Mouse (Mus musculus) left cerebral cortex, adult 11 months (tissue): ENCODE measurements around the gene Mettl15.
"Not testable (repeated sequence)": the region's sequence is repeated elsewhere in the genome, so short reads cannot be mapped to it uniquely, and the experiment has no call there.

ENCODE experiments used
- DNase-seq: peaks from one replicate; pipeline ENCODE4 v3.0.0; 2022; ENCODE audit warnings: low spot score

The Mettl15 gene

DNA sequence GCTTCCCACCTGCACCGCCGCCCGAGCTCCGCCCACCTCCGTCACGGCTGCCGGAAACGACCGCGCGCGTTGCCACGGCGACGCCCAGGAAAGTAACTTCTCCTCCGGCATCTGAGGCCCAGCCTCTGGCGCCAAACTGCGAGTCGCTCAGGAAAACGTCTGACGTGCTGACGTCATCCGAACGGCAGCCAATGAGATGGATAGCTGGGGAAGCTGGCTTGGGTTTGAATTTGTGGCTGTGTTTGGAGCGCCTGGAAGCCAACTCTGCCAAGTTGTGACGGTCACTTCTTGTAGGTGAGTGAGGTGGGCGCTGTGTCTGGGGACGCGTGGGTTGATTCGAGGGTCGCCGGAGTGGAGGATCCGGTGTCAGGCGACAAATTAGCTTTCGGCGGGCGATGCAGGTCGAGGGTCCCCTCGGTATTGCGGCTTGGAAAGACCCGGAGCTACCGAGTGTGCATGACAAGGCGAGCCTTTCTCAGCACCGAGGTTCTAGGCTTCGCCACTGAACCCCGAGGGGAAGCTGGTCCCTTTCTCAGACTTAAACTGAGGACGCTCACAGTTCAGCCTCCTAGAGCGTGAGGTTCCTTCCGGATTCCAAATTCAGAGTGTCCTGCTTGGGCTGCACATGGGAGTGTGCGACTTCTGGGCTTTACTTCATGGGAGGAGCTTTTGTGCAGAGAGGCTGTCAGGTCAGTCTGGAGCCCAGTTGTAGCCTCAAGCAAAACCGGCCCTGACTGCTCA, at the start of gene Mettl15, which contains the start of gene Kif18a:
Gene Mettl15 (minus strand): TSS at position 149 of the 741 bp plus-strand sequence.
Gene Kif18a (plus strand): TSS at position 139 of the 741 bp plus-strand sequence.
- DNase-seq: peak; percentile 91

DNA sequence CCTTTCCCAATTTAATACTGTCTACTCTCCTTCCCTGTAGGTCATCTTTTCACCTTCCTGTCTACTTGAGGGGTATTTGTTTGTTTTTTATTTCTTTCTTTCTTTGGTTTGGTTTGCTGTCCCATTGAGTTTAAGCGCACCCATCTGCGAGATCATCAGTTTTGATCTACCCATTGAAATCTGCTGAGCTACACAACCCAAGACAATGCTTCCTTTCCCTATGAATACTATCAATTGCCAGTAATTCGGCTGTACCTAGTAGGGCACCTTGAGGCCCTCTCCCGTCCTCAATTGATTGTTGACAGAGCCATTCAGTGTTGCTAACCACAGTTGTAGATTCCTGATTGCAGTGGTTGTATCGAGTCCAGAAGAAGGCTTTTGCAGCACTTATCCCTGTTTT, 30.8 kb upstream of the Mettl15 start:
- no peak for DNase-seq

DNA sequence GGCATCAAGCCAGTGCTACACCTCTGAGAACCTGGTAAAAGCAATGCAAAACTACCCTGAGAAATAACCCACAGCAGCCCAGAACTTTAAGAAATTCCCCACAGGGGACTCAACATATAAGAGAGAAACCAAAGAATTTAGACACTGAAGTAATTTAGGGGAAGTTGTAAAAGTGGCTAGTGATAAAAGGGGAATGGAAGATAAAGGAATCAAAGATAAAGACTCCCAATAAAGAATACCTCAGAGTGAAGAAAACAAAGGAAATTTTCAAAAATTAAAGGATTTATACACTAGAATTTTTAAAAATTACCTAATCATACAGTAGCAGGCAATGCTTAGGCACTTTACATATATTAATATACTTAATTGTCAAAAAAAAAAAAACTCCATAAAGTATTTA, 23.1 kb upstream of the Mettl15 start:
- no peak for DNase-seq

DNA sequence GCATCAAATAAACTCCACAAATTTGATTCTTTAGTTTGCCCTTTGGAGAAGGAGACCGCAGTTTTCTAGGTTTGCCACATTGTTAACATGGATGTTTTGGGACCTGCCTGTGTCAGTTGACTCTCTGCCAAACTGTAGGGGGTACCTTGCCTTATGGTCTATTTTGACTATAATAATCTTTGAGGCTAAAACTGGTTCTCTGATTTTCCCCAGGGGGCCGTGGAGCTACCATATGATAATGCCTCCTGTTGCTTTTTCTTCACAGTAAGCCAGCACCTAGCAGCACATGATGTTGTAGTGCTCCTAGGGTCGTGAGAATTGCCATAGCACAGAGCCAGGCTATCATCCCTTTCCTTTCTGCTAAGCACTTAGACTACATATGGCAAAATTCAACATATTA, 21.7 kb upstream of the Mettl15 start:
- no peak for DNase-seq

DNA sequence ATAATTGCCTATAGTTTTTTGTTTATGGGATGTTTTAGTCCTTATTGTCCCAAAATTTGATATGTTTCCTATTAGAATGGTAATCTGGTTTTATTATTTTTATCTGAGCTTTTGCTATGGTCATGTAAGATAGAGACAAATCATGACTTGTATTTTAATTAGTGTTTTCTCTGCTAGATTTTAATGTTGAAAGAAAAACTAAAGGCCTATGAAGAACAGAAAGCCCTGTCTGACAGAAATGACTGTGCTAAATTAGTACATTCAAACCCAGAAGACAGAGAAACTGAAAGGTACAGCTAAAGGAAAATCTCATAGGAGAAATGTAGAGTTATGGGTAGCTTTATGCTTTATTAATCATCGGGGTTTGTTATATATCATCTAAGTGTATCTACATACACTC, 17.6 kb upstream of the Mettl15 start:
- no peak for DNase-seq

DNA sequence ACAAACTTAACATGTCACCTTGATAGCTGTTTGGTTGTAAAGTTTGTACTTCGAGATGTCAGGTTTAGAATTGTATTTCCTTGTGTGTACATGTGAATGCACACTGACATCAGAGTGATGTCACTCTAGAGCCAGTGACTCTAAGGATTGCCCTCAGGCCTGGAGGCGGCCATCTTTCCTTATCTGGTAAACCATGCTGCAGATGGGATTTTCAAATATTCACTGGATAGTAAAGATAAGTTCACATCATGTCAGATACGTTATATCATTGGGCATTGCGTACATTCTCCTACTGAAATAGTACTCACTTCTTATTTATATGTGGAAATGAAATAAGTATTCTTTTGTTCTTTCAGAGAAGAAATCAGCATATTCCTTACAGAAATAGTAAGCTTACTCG, 15.7 kb upstream of the Mettl15 start:
- no peak for DNase-seq

DNA sequence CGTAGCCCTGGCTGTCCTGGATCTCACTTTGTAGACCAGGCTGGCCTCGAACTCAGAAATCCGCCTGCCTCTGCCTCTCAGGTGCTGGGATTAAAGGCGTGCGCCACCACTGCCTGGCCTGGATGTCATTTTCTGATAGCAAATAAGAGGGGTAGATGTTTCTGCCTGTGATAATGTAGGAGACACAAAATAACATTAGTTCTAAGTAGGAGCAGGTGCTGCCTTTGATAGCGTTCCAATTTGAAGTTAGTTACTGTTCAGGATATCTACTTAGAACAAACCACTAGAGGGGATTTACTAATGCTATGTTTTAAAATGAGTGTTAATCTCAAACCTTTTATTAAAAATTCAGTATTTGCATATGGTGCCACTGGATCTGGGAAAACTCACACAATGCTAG, 8.8 kb upstream of the Mettl15 start:
- DNase-seq: no peak

DNA sequence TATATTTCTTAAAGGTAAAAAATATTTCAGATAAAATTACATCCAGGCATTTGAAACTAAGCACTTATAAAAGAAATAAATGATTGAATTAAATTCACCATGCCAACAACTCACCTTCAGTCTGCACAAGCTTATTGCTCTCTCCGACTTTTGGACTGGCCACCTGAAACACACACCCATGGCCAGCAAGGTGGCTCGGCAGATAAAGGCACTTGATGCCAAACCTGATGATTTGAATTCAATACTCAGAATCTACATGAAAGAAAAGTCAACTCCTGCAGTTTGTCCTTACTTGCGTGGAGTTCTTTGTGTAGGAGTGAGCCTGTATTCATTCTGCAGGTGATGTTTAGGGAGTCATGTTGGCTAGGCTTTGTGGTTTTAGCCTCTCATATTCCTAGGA, 3.6 kb upstream of the Mettl15 start:
- DNase-seq: no peak

DNA sequence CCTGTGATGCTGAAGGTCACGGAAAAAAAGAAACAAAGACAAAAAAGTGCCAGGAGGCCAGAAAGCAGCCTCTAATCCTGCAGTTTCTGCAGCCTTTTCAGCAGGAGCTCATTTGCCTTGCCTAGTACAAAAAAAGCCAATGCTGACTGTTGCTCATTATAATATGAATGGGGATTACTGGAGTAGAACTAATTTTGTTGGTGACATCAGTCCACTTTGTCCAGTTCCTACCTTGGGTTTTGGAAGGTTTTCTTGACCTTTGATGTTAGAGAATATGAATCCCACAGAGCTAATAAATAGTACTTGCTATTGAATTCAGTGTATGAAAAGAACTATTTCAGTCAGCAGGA, 768 bp upstream of the Mettl15 start:
- DNase-seq: no peak

DNA sequence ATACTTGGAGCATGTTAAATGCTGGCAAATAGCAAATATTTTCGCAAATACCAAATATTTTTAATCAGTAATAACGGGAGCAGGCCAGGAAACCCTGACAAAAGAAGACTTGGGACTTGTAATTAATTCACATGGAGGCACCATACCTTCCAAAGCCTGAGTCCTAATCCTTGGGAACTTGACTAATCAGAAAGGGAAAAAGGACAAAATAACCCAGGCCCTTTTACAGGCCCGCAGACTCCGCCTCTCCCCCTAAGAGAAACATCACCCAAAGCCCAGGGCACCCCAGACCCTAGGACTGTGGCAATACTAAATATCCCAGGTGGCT, 312 bp downstream of the Mettl15 start:
- no peak for DNase-seq

DNA sequence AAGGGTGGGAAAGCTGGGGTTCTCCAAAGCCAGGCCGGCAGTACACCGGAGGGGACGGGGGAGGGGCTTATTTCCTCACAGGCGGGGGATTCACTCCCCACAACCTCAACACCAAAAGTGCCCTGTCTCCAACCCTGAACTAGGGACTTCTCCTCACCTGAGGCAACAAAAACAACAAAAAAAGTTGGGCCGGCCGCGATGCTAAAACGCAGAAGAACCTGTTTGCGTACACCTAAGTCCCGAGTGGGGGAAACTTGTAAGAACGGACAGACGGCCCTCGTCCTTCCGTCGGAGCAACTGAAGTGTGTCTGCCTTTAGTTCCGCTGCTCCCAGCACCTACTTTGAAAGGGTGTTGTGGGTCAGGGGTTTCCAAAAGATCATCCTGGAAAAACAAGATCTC, 2.5 kb downstream of the Mettl15 start:
- DNase-seq: no peak

DNA sequence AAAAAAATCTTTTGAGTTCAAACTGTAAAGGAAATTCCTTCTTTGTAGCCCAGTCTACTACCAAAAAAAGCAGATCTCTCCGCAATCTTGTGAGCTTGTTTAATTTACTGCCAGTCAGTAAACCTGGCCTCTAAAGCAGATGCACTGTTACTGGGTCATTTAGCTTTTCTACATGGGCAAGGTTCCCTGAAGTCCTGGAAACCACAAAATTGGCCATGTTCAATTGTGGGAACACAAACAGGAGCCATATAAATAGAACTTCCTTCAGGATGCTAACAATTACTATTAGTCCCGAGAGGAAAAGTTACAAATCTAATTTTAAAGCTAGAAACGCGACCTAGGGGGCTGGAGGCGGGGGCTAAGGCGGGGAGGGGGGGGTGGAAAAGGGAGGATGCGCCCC, 3.0 kb downstream of the Mettl15 start:
- DNase-seq: no peak

DNA sequence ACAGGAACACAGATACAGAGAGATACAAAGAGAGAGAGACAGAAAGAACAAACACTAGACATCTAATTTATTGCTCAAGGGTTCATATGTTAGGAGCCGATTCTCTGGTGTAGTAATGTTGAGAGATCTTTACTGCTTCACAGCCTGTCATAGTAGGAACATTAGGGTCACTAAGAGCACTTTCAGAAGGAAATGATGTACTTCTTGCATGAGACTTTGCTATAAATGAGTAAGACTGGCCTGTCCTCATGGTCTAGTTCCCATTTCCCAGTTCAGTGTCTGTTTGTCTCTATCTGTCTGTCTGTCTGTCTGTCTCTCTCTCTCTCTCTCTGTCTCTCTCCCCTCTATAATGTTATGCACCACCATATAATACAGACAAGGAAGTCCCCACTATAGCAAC, 7.5 kb downstream of the Mettl15 start:
- no peak for DNase-seq

DNA sequence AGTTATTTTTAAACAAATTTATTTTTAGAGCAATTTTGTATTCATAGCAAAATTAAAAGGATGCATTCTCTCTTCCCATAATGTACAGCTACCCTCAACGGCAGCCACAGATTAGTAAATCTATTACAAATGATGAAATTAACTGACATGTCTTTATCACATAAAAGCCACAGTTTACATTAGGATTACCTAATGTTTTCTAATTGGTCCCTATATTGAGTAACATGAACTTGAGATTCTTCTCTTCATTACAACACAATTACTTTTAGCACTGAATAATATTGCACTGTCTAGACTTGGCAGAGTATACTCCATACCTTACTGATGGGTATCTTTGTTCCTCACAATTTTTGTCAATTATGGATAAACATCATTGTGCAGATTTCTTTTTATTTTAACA, 17.8 kb downstream of the Mettl15 start:
- DNase-seq: no peak

DNA sequence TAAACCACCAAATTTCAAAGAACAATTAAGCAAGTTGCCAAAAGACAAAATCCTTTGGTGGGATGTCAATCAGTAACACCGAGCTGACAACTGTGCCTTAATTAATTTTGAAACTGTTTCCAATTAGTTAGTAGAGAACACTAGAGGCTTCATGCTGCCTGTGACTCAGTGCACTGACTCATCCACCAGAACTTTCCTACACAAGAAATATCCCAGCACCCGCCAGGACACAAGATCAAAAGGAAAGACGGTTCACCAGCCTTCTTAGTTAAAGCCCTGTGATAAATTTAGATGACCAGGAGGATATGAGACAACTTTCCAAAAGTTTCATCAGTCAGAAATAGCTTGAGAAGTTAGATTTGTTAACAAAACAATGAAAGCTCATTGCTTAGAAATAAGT, 38.6 kb downstream of the Mettl15 start:
- no peak for DNase-seq

DNA sequence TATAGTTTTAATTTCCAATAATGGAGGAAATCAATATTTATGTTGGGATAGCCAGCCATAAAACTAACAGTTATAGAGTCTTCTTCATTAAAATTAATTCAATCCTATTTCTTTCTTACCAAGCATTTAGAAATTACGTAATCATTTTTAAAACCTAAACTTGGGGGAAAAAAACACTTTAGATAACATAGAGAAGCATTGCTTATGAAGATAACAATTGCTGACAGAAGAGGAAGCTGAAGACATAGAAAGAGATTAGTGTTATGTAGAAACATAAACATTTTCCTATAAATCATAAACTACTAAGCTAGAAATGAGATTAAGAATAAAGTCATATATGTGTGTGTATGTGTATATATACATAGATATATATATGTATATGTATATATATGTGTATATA, 44.8 kb downstream of the Mettl15 start:
- no peak for DNase-seq

DNA sequence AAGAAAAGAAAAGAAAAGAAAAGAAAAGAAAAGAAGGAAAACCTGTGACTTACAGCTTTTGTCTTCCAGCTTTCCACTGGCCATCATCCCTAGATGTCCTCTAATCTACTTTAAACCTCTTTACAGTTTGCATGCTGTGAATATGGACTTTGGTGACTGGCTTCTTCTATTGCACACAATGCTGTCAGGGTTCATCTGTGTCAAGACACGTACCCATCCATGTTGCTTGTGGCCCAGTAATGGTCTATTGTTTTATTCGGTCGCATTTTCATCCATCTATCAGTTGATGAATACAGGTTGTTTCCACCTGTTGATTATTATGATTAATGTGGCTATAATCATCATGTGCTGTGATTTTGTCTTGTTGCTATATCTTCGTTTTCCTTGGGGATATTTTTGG, 46.7 kb downstream of the Mettl15 start:
- DNase-seq: no peak

DNA sequence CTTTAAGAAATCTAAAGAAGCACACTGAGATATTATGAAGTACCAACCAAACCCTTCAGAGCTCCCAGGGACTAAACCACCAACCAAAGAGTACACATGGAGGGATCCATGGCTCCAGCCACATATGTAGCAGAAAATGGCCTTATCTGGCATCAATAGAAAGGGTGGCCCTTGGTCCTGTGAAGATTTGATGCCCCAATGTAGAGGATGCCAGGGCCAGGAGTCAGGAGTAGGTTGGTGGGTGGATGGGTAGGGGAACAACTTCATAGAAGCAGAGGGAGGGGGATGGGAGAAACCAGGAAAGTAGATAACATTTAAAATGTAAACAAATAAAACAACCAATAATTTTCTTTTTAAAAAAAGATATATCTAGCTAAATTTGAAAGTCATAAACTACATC, 50.1 kb downstream of the Mettl15 start:
- DNase-seq: no peak

DNA sequence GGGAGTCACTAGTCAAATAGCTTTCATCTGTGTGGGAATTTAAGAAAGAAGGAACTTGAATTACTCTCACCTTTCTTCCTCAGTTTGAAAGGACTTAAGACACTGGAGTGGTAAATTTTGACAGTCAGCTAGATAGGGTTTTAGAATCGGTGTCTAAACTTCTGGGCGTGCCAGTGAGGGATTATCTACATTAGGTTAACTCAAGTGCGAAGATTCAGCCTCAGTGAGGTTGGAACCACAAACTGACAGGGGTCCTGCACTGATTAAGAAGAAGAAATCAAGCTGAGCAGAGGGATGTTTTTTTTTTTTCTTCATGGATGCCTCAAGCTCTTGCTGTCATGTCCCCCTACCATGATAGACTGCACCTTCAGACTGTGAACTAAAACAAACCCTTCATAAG, 53.4 kb downstream of the Mettl15 start:
- DNase-seq: no peak

DNA sequence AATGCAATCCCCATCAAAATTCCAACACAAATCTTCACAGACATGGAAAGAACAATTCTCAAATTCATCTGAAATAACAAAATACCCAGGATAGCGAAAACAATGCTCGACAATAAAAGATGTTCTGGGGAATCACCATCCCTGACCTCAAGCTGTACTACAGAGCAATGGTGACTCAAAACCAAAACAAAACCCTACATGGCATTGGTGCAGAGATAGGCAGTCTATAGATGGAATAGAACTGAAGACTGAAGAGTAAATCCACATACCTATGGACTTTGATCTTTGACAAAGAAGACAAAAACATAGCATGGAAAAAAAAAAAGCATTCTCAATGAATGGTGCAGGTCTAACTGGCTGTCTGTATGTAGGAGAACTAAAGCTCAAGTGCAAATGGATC, 59.1 kb downstream of the Mettl15 start:
- DNase-seq: no peak

DNA sequence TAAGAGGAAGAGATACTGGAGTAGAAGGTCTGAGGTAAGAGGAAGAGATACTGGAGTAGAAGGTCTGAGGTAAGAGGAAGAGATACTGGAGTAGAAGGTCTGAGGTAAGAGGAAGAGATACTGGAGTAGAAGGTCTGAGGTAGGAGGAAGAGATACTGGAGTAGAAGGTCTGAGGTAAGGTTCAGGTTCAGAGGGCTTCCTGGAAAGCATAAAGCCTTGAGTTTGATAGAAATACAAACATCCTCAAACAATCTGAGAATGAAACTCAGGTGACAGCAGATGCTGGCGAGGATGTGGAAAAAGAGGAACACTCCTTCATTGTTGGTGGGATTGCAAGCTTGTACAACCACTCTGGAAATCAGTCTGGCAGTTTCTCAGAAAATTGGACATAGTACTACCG, 63.9 kb downstream of the Mettl15 start:
- not testable (repeated sequence) for DNase-seq

DNA sequence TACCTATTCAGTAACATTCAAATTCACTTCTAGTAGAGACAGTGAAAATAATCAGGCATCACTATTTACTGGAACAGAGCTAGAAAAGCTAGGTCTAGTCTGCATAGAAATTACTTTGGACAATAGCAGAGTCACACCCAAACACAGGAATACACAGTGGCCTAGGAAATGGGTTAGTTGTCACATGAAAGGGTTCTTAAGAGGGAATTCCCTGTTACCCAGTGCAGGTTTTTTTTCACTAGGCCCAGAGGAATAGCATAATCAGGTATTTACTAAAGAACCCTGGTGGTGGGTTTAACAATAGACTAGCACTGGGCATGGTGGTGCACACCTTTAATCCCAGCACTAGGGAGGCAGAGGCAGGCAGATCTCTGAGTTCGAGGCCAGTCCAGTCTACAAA, 69.9 kb downstream of the Mettl15 start:
- not testable (repeated sequence) for DNase-seq

DNA sequence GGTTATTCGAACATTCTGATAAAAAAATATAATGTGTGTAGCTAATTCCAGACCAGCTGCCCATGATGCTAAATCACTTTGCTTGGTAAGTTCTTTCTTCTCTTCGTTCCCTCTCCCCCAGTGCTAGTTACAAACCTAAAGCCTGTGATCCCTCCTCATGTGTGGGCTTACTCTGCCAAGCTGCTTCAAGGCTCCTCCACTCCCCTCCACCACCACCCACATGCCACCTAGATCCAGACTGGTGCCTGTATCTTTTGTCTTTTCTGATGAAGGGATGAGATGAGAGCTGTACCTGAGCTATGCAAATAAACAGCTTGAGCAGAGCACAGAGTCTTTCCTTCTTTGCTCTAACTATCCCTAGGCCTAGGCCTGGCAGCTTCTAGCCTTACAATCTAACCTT, 72.5 kb downstream of the Mettl15 start:
- DNase-seq: peak; percentile 4

DNA sequence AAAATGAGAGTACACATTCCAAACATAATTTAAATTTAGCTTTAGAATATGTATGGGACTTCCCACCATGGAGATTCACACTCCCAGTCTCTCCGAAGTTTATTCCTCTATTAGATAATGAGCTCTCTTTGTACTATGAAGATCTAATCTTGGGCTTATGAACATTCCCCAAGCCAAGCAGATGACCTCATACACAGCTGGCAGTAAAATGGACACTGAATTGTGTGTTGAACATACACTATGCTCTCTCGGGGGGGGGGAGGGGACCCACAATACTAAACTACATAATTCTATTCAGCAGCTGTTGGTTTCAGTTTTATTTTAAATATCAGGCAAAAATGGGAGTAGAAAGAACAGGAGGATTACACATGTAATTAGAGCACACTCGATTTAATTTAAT, 97.6 kb downstream of the Mettl15 start:
- DNase-seq: peak; percentile 7

DNA sequence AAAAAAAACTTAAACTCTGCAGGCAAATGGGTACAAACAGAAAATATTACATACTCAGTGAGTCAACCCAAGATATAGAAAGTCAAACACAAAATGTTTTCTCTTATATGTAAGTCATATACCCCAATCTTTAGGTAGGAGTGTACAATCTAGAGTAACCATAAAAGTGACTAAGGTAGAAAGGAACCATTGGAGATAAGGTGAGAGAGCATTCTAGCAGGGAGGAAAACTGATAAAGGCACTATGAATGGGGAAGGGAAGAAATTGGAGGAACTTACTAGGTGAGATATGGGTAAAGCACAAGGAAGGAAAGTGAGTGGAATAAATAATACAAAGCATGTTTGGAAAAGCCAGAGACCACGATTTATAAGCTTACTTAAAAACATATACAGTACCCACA, 122.0 kb downstream of the Mettl15 start:
- DNase-seq: no peak
